Mouse (Mus musculus) CH12.LX (cell line): ENCODE measurements around the gene Itsn1.

Source experiments
- CHD2 ChIP-seq: IDR thresholded peaks from 2 replicates; pipeline ENCODE4 v1.6.1; 2011; ENCODE audit warnings: low read length, improper control_type of control experiment
- CTCF ChIP-seq, 2 experiments: IDR thresholded peaks in 1 of 2; conservative IDR thresholded peaks in 1 of 2; 2 replicates each; pipeline ENCODE4 v1.5.1; 2011 to 2012; ENCODE audit warnings: low read depth in 2 of 2, low read length in 2 of 2, improper control_type of control experiment in 1 of 2, inconsistent platforms in 1 of 2, mild to moderate bottlenecking in 1 of 2, moderate library complexity in 1 of 2
- E2F4 ChIP-seq: IDR thresholded peaks from 2 replicates; pipeline ENCODE4 v1.6.1; 2011; ENCODE audit warnings: low read depth, low read length, improper control_type of control experiment; ENCODE audit not compliant: insufficient replicate concordance
- EP300 ChIP-seq: IDR thresholded peaks from 2 replicates; pipeline ENCODE4 v1.6.1; 2011; ENCODE audit warnings: low read length, improper control_type of control experiment
- HCFC1 ChIP-seq: IDR thresholded peaks from 2 replicates; pipeline ENCODE4 v1.6.1; 2012; ENCODE audit warnings: low read depth, mild to moderate bottlenecking, inconsistent platforms, low read length, improper control_type of control experiment
- JUND ChIP-seq: conservative IDR thresholded peaks from 2 replicates; pipeline ENCODE4 v1.6.1; 2011; ENCODE audit warnings: low read depth, low read length, improper control_type of control experiment
- MAX ChIP-seq: IDR thresholded peaks from 2 replicates; pipeline ENCODE4 v1.6.1; 2011; ENCODE audit warnings: low read length, improper control_type of control experiment
- MAZ ChIP-seq: IDR thresholded peaks from 2 replicates; pipeline ENCODE4 v1.6.1; 2012; ENCODE audit warnings: low read depth, mild to moderate bottlenecking, inconsistent platforms, low read length, improper control_type of control experiment, moderate library complexity
- POLR2A ChIP-seq: IDR thresholded peaks from 2 replicates; pipeline ENCODE4 v1.6.1; 2011; ENCODE audit warnings: low read depth, mild to moderate bottlenecking, improper control_type of control experiment, low read length
- TCF12 ChIP-seq: IDR thresholded peaks from 2 replicates; pipeline ENCODE4 v1.6.1; 2014; ENCODE audit warnings: low read depth, mild to moderate bottlenecking, inconsistent platforms, low read length, improper control_type of control experiment
- USF1 ChIP-seq: IDR thresholded peaks from 2 replicates; pipeline ENCODE4 v1.6.1; 2014; ENCODE audit warnings: low read depth, mild to moderate bottlenecking, inconsistent platforms, low read length, improper control_type of control experiment
- ZKSCAN1 ChIP-seq: IDR thresholded peaks from 2 replicates; pipeline ENCODE4 v1.6.1; 2012; ENCODE audit warnings: low read depth, inconsistent platforms, low read length, improper control_type of control experiment, borderline replicate concordance
- ZNF384 ChIP-seq: IDR thresholded peaks from 2 replicates; pipeline ENCODE4 v1.6.1; 2012; ENCODE audit warnings: low read depth, low read length, improper control_type of control experiment, inconsistent platforms

DNA sequence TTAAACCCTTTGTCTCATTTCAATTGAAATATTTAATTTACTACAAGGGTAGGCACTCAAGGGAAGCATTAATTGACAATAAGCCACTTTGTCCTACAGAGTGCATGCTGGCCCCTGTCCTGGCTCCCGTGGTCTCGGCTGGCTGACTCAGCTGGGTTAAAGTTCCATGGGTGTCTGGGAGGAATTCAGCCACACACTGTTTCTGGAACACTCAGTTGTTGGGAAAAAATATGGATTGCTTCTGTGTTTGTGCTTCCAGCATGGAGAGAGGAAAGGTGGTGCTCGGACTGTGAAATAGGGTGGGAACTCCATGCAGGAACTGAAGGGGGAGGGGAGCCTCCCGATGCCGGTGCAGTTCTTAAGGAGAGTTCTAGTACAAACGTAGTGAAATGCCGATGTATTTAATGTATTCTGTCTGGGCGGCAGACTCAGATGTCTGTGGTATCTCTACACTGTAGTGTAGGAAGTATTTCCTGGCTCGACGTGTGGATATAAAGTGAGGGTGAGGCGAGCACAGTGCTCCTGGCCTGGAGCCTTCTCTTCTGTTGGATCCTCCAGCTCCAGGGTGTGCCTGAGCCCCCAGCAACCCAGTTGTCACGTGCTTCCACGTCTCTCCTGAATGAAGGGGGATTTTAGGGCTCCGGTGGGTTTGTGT, 131.5 kb downstream of the Itsn1 start:
- TF ChIP-seq EP300 (no peak), POLR2A (no peak), CTCF (conservative IDR thresholded peaks at IDR 0.05 in 1 of 2, IDR thresholded peaks at IDR 0.05 in 1 of 2; ENCODE audit: low read depth in 2 of 2, low read length in 2 of 2) (no peak), USF1 (no peak), MAZ (no peak), MAX (no peak), JUND (no peak), HCFC1 (no peak), TCF12 (no peak), ZNF384 (no peak), ZKSCAN1 (no peak), CHD2 (no peak), E2F4 (no peak)
